Mouse (Mus musculus): ENCODE data around the gene Hhat.

DNA sequence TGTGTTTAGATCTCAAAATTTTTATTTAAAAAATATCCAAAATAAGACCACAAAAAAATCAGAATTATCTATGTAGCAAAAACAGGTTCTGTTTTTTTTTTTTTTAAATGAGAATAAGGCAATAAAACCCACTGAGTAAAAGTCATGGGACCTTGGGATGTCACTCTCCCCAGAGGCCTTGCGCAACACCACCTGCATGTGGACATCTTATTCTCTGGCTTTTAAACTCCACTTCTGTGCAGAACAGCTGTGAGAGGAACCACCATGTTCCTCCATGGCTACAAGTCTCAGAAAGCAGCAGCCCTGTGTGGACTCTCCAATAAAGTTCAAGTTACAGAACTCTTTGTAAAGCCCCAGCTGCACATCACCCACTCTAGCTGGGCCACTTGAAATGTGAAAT is 258.2 kb downstream of the Hhat start:
- TF ChIP-seq CTCF (conservative IDR thresholded peaks at IDR 0.05; ENCODE audit: low read length) (no peak), NANOG (IDR thresholded peaks at IDR 0.05; ENCODE audit: borderline replicate concordance, low read length) (no peak)

Data from E14TG2a.4 (cell line).